Mouse (Mus musculus) liver, embryonic 14.5 days (tissue): ENCODE measurements at regions not wholly inside any gene's neighbourhood (a gene's known extent, or its start where the extent isn't known, plus 50 kb on each side); places are given as distances from the start of the nearest gene placed in this dataset.

Source experiments
- CTCF ChIP-seq: IDR thresholded peaks from 2 replicates; pipeline ENCODE4 v1.5.1; 2016; ENCODE audit warnings: antibody characterized with exemption, low read depth, control low read depth
- EP300 ChIP-seq: IDR thresholded peaks from 2 replicates; pipeline ENCODE4 v1.6.1; 2016; ENCODE audit warnings: antibody characterized with exemption, low read depth

DNA sequence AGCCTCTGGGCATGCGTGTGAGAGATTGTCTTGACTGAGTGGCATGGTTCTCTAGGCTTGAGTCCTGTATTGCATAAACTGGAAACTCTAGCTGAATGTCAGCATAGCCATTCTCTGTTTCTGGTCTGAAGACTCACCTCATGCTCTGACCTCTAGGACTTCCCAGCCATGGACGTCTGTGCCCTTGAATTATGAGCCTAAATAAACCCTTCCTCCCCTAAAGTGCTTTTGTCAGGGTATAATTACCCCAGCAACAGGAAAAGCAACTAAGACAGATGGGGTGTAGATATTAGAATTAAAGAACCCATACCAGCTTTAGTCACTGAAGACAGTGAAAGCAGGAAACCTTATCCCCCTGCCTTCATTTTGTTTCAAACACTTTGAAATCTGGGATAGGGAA lies 253.3 kb downstream of the Tpbg start:
- no peak for TF ChIP-seq CTCF
- no peak for TF ChIP-seq EP300
